Mouse (Mus musculus): ENCODE measurements around the gene Tyr. TPM values are rescaled to one million over a fixed set of nuclear protein-coding genes. Genes with fewer than 3 reads are reported as not detected.
"Not testable (repeated sequence)": the region's sequence is repeated elsewhere in the genome, so short reads cannot be mapped to it uniquely, and the experiment has no call there.

Gene Tyr
- total and polyA plus RNA-seq, 3 experiments = not detected

- no peaks in the 10 kb centered on the region for H3K9me3 ChIP-seq (replicated peaks; ENCODE audit: low read length)
- H3K4me3 ChIP-seq (replicated peaks in 1 of 3; ENCODE audit: low read depth in 2 of 3, low read length in 2 of 3, poor library complexity in 1 of 3) = no peak overlapping the region
- no peak overlapping the region for H3K27ac ChIP-seq (ENCODE audit: insufficient read depth, low read depth)
- H3K4me2 ChIP-seq (ENCODE audit: insufficient read depth, low read depth, poor library complexity, severe bottlenecking) = no peak overlapping the region
- no peak for DNase-seq (ENCODE audit: extremely low read depth)
- no peaks in the 10 kb centered on the region for H3K36me3 ChIP-seq (replicated peaks in 1 of 2; ENCODE audit: control insufficient read depth in 1 of 2, insufficient read depth in 1 of 2, low read length in 1 of 2)
- in situ Hi-C loops (cut with MboI; ENCODE audit: low pct_ligation_motif_present, low pct_unique_long_range_greater_than_20kb, low sequenced_read_pairs) = no loop called here
- H3K27me3 ChIP-seq (replicated peaks) = no peaks in the 10 kb centered on the region
- H3K79me2 ChIP-seq (replicated peaks; ENCODE audit: control insufficient read depth, extremely low read depth, insufficient read depth, poor library complexity, severe bottlenecking) = no peaks in the 10 kb centered on the region
- dilution Hi-C loops (cut with MboI; ENCODE audit: extremely low pct_ligation_motif_present, extremely low pct_unique_long_range_greater_than_20kb, low sequenced_read_pairs) = no loop called here
- TF ChIP-seq SMC3 (IDR thresholded peaks at IDR 0.05; ENCODE audit: low read depth, low read length) = no peak
- no peak for TF ChIP-seq UBTF (IDR thresholded peaks at IDR 0.05; ENCODE audit: low read depth, low read length)
- TF ChIP-seq ETS1 (conservative IDR thresholded peaks at IDR 0.05; ENCODE audit: low read depth, low read length) = no peak
- no peak for TF ChIP-seq USF2 (conservative IDR thresholded peaks at IDR 0.05; ENCODE audit: low read depth, low read length)
- no peak for TF ChIP-seq POLR2A (IDR thresholded peaks at IDR 0.05; ENCODE audit: low read depth, low read length)
- TF ChIP-seq ZC3H11A (IDR thresholded peaks at IDR 0.05; ENCODE audit: low read depth, low read length) = no peak
- no peak for TF ChIP-seq ZMIZ1 (IDR thresholded peaks at IDR 0.05; ENCODE audit: low read depth, low read length)
- peaks cover 0 to 5% of the 10 kb centered on the region in 2 experiments; a peak in 1 of 4 replicates for H3K4me1 ChIP-seq (ENCODE audit: control insufficient read depth in 1 of 2, insufficient read depth in 2 of 2)
- H3K9ac ChIP-seq (ENCODE audit: insufficient read depth, low read depth) = no peak overlapping the region
These were observed 80.0 kb downstream of the Tyr start for GRCm38 (mm10) chr7:87413271-87413670.

DNA sequence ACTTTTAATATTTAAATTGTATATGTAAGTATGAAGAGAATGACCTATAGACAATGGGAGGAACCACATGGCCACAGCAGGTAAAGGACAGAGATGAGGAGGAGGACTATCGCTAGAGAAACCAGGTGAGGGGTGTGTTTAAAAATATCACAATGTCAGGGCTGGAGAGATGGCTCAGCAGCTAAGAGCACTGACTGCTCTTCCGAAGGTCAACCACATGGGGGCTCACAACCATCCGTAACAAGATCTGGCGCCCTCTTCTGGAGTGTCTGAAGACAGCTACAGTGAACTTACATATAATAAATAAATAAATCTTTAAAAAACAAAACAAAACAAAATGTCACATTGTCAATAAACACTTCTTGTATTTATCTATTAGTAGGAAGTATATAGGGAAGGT, 81.9 kb downstream of the Tyr start:
- H3K27me3 ChIP-seq (replicated peaks); H3K9me3 ChIP-seq (replicated peaks; ENCODE audit: low read length); in situ Hi-C loops (cut with MboI; ENCODE audit: low pct_ligation_motif_present, low pct_unique_long_range_greater_than_20kb, low sequenced_read_pairs); H3K9ac ChIP-seq (ENCODE audit: insufficient read depth, low read depth); dilution Hi-C loops (cut with MboI; ENCODE audit: extremely low pct_ligation_motif_present, extremely low pct_unique_long_range_greater_than_20kb, low sequenced_read_pairs); H3K4me3 ChIP-seq (replicated peaks in 1 of 3; ENCODE audit: low read depth in 2 of 3, low read length in 2 of 3, poor library complexity in 1 of 3); H3K27ac ChIP-seq (ENCODE audit: insufficient read depth, low read depth); H3K79me2 ChIP-seq (replicated peaks; ENCODE audit: control insufficient read depth, extremely low read depth, insufficient read depth, poor library complexity, severe bottlenecking); H3K36me3 ChIP-seq (replicated peaks in 1 of 2; ENCODE audit: control insufficient read depth in 1 of 2, insufficient read depth in 1 of 2, low read length in 1 of 2); H3K4me1 ChIP-seq (ENCODE audit: control insufficient read depth in 1 of 2, insufficient read depth in 2 of 2); H3K4me2 ChIP-seq (ENCODE audit: insufficient read depth, low read depth, poor library complexity, severe bottlenecking): not testable (repeated sequence)
- peak; percentile 32 to 74; a peak in 3 of 4 replicates for TF ChIP-seq CTCF (conservative IDR thresholded peaks at IDR 0.05 in 1 of 2, IDR thresholded peaks at IDR 0.05 in 1 of 2; ENCODE audit: low read depth in 2 of 2, low read length in 2 of 2)
- TF ChIP-seq SMC3 (IDR thresholded peaks at IDR 0.05; ENCODE audit: low read depth, low read length) = peak; percentile 9; the same call in 1 of the 2 replicates
- peak; percentile 38 for DNase-seq (ENCODE audit: extremely low read depth)

DNA sequence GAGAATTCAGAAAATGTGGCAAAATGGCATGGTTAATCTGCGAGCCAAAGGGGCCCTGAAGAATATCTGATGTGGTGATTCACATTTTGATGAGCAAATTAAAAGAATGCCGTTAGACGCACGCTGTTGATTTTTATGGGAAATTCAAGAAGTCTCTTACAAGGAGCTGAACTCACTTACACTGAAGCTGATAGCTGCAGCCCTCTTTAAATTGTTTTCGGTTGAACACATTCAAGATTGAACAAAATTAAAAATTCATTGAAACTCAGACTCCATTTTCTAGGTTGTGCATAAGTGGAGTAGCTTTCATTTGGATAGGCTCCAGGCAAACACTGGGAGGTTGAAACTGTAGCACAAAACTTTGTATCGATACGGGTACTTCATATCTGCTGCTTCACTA, 96.3 kb downstream of the Tyr start:
- dilution Hi-C loops (cut with MboI; ENCODE audit: extremely low pct_ligation_motif_present, extremely low pct_unique_long_range_greater_than_20kb, low sequenced_read_pairs) = no loop called here
- Histone ChIP-seq H3K27me3 (replicated peaks) (no peaks in the 10 kb centered on the region), H3K36me3 (replicated peaks in 1 of 2; ENCODE audit: control insufficient read depth in 1 of 2, insufficient read depth in 1 of 2, low read length in 1 of 2) (no peaks in the 10 kb centered on the region), H3K27ac (ENCODE audit: insufficient read depth, low read depth) (no peak overlapping the region), H3K4me3 (replicated peaks in 1 of 3; ENCODE audit: low read depth in 2 of 3, low read length in 2 of 3, poor library complexity in 1 of 3) (no peak overlapping the region), H3K79me2 (replicated peaks; ENCODE audit: control insufficient read depth, extremely low read depth, insufficient read depth, poor library complexity, severe bottlenecking) (no peaks in the 10 kb centered on the region), H3K4me1 (ENCODE audit: control insufficient read depth in 1 of 2, insufficient read depth in 2 of 2) (no peaks in the 10 kb centered on the region), H3K4me2 (ENCODE audit: insufficient read depth, low read depth, poor library complexity, severe bottlenecking) (no peak overlapping the region), H3K9ac (ENCODE audit: insufficient read depth, low read depth) (no peak overlapping the region), H3K9me3 (replicated peaks; ENCODE audit: low read length) (no peaks in the 10 kb centered on the region)
- in situ Hi-C loops (cut with MboI; ENCODE audit: low pct_ligation_motif_present, low pct_unique_long_range_greater_than_20kb, low sequenced_read_pairs) = no loop called here
- TF ChIP-seq GABPA (IDR thresholded peaks at IDR 0.05; ENCODE audit: insufficient replicate concordance, low read depth, low read length) (no peak), POLR2AphosphoS2 (IDR thresholded peaks at IDR 0.05; ENCODE audit: low read depth, low read length) (no peak), JUND (conservative IDR thresholded peaks at IDR 0.05; ENCODE audit: low read depth, low read length) (no peak), CHD1 (IDR thresholded peaks at IDR 0.05; ENCODE audit: low read depth, low read length) (no peak), HCFC1 (IDR thresholded peaks at IDR 0.05; ENCODE audit: low read depth, low read length) (no peak), CHD2 (IDR thresholded peaks at IDR 0.05; ENCODE audit: low read length) (no peak), ETS1 (conservative IDR thresholded peaks at IDR 0.05; ENCODE audit: low read depth, low read length) (no peak), ZMIZ1 (IDR thresholded peaks at IDR 0.05; ENCODE audit: low read depth, low read length) (no peak), ELF1 (IDR thresholded peaks at IDR 0.05; ENCODE audit: low read depth, low read length) (no peak), KAT2A (IDR thresholded peaks at IDR 0.05; ENCODE audit: insufficient replicate concordance, low read length) (no peak), JUN (IDR thresholded peaks at IDR 0.05; ENCODE audit: insufficient read depth, low read depth, low read length) (no peak), SMC3 (IDR thresholded peaks at IDR 0.05; ENCODE audit: low read depth, low read length) (no peak), ZC3H11A (IDR thresholded peaks at IDR 0.05; ENCODE audit: low read depth, low read length) (no peak), TBP (conservative IDR thresholded peaks at IDR 0.05; ENCODE audit: low read depth, low read length) (no peak), E2F4 (IDR thresholded peaks at IDR 0.05; ENCODE audit: insufficient replicate concordance, low read depth, low read length) (no peak), MXI1 (IDR thresholded peaks at IDR 0.05; ENCODE audit: low read depth, low read length) (no peak), CTCF (conservative IDR thresholded peaks at IDR 0.05 in 1 of 2, IDR thresholded peaks at IDR 0.05 in 1 of 2; ENCODE audit: low read depth in 2 of 2, low read length in 2 of 2) (no peak), POLR2A (IDR thresholded peaks at IDR 0.05; ENCODE audit: low read depth, low read length) (no peak)
- no peak for DNase-seq (ENCODE audit: extremely low read depth)
